Mouse (Mus musculus) left cerebral cortex, adult 6 months (tissue): ENCODE measurements around the gene Obscn. TPM values are rescaled to one million over a fixed set of nuclear protein-coding genes. Genes with fewer than 3 reads are reported as not detected.

Source experiments
- long read RNA-seq, 2 experiments: library from polyadenylated mRNA; unstranded; transcript quantifications; one replicate each; pipeline ENCODE4 v2.0.0; 2019 to 2020
- polyA plus RNA-seq: library from polyadenylated mRNA; unstranded; fragments of <200 nt; fragmentation: Nextera tagmentation; gene quantifications from 2 replicates; pipeline ENCODE4 v1.2.3, GENCODE M21; 2021

Gene Obscn
- polyA plus RNA-seq: 1.1 and 1.2 TPM in 2 replicates
- long read RNA-seq, experiment 1, partial matches to known transcripts: 2 of 27 reads
- long read RNA-seq, experiment 1, other reads (novel, unspliced or antisense): 25 of 27 reads
- long read RNA-seq, experiment 2, partial matches to known transcripts: 0 of 1 reads
- long read RNA-seq, experiment 2, other reads (novel, unspliced or antisense): 1 of 1 reads

DNA sequence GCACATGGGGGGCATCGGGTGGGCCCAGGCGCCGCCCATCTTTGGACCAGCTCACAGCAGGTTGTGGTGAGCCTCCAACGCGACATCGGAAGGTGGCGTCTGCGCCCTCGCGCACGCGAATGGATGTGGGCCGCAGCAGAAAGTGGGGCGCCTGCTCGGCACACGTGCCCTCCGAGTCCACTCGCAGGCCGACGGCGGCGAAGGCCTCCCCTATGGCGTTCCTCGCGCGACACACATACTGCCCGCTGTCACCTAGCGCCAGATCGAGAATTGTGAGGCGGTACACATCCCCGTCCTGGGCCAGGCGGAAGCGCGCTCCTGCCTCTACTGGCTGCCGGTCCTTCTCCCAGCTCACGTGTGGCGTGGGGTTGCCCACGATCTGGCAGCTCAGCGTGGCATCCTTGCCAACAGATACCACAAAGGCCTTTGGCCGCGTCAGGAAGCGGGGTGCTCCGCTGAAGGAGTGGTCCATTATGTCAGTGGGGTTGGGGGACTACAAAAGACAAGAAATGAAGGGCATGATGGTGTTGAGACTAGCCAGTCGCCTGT is at the start of gene Obscn:
Gene Obscn (minus strand): TSS at position 499 of the 549 bp plus-strand sequence.

DNA sequence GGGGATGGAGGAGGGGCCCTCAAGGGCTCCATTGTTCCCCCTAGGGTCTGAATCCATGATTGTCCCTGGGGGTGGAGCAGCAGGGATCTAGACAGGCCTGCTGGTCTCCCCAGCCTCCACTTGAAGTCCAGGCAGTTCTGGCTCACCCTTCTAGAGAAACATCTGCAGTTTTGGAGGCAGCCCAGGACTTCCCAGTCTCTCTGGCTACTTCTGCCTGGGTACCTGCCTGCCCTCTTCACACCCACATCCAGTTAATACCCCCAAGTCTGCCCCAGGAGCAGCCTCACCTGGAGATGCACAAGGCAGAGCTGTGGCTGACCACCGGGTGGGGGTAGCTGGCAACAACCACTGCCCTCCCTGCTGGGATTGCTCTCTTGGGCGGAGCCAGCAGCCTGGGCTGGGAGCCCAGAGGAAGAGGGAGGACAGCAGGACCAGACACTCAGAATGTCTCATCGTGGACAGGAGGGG is 46.7 kb upstream of the Obscn start, which contains the start of gene Gjc2:
Gene Gjc2 (minus strand): TSS at position 350 of the 468 bp plus-strand sequence.

DNA sequence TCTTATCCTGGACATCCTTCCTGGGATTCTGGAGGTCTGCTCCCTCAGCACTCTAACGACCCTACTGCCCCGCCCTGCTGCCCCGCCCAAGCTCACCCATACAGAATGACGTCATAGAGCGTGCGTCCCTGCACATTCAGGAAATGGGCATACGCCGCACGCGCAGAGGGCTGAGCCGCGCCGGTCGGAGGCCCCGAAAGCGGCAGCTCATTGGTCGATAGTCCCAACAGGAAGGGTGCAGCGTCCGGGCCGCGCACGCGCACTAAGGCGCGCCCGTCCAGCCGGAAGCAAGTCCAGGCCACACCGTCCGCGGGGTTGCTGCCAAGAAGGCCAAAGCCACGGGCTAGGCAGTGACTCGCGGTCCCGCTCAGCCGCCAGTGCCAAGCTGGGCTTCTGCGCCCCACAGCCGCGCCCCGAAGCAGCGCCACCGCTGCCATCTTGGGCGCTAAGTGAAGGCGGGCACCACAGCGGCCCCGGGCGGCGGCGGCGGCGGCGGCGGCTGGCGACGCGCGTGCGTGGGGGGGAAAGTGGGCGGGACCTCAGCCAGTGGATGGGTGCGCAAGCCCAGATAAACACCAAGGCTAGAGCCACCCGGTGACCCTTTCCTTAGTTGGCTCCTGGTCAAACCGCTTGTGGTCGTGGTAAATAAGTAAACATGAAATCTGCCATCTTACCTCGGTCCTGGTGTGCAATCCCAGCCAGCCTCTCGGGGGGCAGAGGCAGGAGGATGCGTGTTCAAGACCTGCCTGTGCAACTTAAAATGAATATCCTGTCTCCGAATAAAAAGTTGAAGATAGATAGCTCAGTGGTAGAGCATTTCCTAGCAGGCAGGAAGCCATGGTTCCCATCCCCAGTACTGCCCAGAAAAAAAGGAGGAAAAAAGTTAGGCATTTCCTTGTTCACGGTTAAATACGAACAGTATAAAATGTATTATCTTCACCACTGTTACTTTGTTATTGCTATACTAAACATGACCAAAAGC is 27.3 kb upstream of the Obscn start, which contains the start of gene Iba57:
Gene Iba57 (minus strand): TSS at position 485 of the 982 bp plus-strand sequence.

DNA sequence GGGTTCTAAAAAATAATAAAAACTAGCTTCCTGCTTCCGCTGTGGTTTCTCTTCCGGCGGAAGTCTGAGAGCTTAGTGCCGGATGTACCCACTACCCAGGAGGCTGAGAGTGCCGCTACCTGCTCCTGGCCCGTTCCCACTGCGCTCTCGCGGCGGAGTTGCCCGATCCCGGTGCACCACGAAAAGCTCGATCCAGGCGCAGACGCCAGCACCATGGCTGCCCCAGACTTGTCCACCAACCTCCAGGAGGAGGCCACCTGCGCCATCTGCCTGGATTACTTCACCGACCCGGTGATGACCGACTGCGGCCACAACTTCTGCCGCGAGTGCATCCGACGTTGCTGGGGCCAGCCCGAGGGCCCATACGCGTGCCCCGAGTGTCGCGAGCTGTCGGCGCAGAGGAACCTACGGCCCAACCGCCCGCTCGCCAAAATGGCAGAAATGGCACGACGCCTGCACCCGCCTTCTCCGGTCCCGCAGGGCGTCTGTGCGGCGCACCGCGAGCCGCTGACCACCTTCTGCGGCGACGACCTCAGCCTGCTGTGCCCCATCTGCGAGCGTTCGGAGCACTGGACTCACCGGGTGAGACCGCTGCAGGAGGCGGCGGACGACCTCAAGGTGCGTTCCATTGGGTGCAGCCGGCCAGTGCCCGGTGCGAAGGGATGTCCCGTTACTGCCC is 158.0 kb downstream of the Obscn start, which contains the start of gene Trim11:
Gene Trim11 (plus strand): TSS at position 67 of the 679 bp plus-strand sequence.

DNA sequence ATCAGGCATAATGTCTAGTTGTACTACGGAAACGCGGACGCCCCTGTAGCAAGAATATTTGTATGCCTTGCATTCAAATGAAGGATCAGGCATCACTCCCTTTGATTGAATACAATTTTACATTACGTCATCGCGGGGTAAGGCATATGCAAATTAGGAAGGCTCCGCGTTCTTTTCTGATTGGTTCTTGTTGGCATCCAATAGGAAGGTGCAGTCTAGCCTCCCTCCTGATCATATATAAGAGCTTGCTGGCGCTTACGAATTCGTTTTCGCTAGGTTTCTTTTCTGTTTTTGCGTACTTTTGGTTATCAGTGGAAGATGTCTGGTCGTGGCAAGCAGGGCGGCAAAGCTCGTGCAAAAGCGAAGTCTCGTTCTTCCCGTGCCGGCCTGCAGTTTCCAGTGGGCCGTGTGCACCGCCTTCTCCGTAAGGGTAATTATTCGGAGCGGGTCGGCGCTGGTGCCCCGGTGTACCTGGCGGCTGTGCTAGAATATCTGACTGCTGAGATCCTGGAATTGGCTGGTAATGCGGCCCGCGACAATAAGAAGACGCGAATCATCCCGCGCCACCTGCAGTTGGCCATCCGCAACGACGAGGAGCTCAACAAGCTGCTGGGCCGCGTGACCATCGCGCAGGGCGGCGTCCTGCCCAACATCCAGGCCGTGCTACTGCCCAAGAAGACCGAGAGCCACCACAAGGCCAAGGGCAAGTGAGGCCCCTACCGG is 181.6 kb downstream of the Obscn start, which contains the start of the genes Hist3h2a and Trim17:
Gene Hist3h2a (plus strand): TSS at position 266 of the 723 bp plus-strand sequence.
Gene Trim17 (plus strand): TSS at position 266 of the 723 bp plus-strand sequence.

DNA sequence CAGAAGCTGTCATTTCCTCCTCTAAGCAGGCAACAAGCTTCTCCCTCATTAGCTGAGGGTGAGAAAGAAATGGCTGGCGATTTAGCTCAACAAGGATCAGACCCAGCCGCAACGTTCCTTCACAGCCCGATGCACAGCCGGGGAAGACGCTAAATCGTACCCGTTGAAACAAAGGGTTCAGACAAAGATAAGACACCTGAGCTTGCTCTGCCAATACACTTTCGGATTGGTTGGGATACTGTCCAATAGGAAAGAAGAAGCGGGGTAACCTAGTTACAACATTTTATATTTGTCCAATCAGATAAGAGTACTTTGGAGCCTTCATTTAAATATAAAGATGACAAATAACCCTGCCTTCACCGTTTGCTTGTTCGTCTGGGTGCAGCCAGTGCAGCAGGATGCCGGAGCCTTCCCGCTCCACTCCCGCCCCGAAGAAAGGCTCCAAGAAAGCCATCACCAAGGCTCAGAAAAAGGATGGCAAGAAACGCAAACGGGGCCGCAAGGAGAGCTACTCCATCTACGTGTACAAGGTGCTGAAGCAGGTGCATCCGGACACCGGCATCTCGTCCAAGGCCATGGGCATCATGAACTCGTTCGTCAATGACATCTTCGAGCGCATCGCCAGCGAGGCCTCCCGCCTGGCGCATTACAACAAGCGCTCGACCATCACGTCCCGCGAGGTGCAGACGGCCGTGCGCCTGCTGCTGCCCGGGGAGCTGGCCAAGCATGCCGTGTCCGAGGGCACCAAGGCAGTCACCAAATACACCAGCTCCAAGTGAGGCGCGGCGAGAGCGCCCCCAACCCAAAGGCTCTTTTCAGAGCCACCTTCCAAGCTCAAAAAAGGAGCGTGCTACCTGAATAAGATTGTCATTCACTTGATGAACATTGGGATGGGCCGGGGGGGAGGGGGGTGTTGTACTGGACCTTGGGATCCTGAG is 187.4 kb downstream of the Obscn start, which contains the start of gene Hist3h2ba:
Gene Hist3h2ba (plus strand): TSS at position 379 of the 938 bp plus-strand sequence.

Other genes with a start within 250 kb of the Obscn start
- 5.0 and 6.9 TPM in 2 replicates for gene Zfp39, start 232.2 kb downstream of the Obscn start, polyA plus RNA-seq
- gene Btnl10, start 218.5 kb downstream of the Obscn start, polyA plus RNA-seq: not detected in 2 replicates
- gene Rnf187, start 197.5 kb downstream of the Obscn start, polyA plus RNA-seq: 147 and 519 TPM in 2 replicates
- 12.3 and 50.9 TPM in 2 replicates for gene Hist3h2ba, start 187.5 kb downstream of the Obscn start, polyA plus RNA-seq
- gene Hist3h2a, start 181.7 kb downstream of the Obscn start, polyA plus RNA-seq: 50.8 and 74.9 TPM in 2 replicates
- 4.2 and 4.5 TPM in 2 replicates for gene Trim17, start 181.7 kb downstream of the Obscn start, polyA plus RNA-seq
- gene Trim11, start 158.3 kb downstream of the Obscn start, polyA plus RNA-seq: 12.1 and 13.3 TPM in 2 replicates
- 3.8 and 4.0 TPM in 2 replicates for gene Iba57, start 27.3 kb upstream of the Obscn start, polyA plus RNA-seq
- 3.2 and 8.8 TPM in 2 replicates for gene Gjc2, start 46.8 kb upstream of the Obscn start, polyA plus RNA-seq
- 484 and 551 TPM in 2 replicates for gene Guk1, start 55.8 kb upstream of the Obscn start, polyA plus RNA-seq
- 167 and 185 TPM in 2 replicates for gene Mrpl55, start 66.1 kb upstream of the Obscn start, polyA plus RNA-seq
- gene 2310033P09Rik, start 71.9 kb upstream of the Obscn start, polyA plus RNA-seq: 27.0 and 31.2 TPM in 2 replicates
- 449 and 514 TPM in 2 replicates for gene Arf1, start 91.9 kb upstream of the Obscn start, polyA plus RNA-seq
- gene Wnt3a, start 154.3 kb upstream of the Obscn start, polyA plus RNA-seq: not detected in 2 replicates
- 4.4 and 5.4 TPM in 2 replicates for gene Wnt9a, start 170.5 kb upstream of the Obscn start, polyA plus RNA-seq
- gene Prss38, start 239.3 kb upstream of the Obscn start, polyA plus RNA-seq: not detected in 2 replicates